Mouse (Mus musculus) lung, embryonic 16.5 days (tissue): ENCODE measurements around the gene Mllt6. TPM values are rescaled to one million over a fixed set of nuclear protein-coding genes. Genes with fewer than 3 reads are reported as not detected.

Experiments used
- ATAC-seq: fragments of 200-750 bp; cut with Nextera tagmentation; 2 replicates; pipeline ENCODE4 v1.8.0; 2017; ENCODE audit warnings: low read depth, mild to moderate bottlenecking, moderate library complexity
- H3K27ac ChIP-seq: fragments of 300-500 bp; sonication (generic); 2 replicates; pipeline ENCODE4 v1.5.1; 2014; ENCODE audit warnings: mild to moderate bottlenecking, control low read depth, low read length
- H3K27me3 ChIP-seq: fragments of 300-500 bp; sonication (generic); 2 replicates; pipeline ENCODE4 v1.6.1; 2014; ENCODE audit warnings: low read depth, low read length, mixed read lengths; ENCODE audit not compliant: control insufficient read depth, insufficient read depth
- H3K36me3 ChIP-seq: fragments of 300-500 bp; sonication (generic); 2 replicates; pipeline ENCODE4 v1.6.1; 2014; ENCODE audit warnings: low read length; ENCODE audit not compliant: control insufficient read depth, insufficient read depth
- H3K4me1 ChIP-seq: fragments of 300-500 bp; sonication (generic); replicated peaks from 2 replicates; pipeline ENCODE4 v1.6.1; 2014; ENCODE audit warnings: low read length, mixed read lengths; ENCODE audit not compliant: control insufficient read depth, insufficient read depth
- H3K4me2 ChIP-seq: fragments of 300-500 bp; sonication (generic); 2 replicates; pipeline ENCODE4 v1.6.1; 2014; ENCODE audit warnings: low read depth, low read length, control low read depth
- H3K4me3 ChIP-seq: fragments of 300-500 bp; sonication (generic); 2 replicates; pipeline ENCODE4 v1.5.1; 2014; ENCODE audit warnings: mild to moderate bottlenecking, low read length, control low read depth
- H3K9ac ChIP-seq: fragments of 300-500 bp; sonication (generic); 2 replicates; pipeline ENCODE4 v1.6.1; 2014; ENCODE audit warnings: low read length, control low read depth
- H3K9me3 ChIP-seq: fragments of 300-500 bp; sonication (generic); 2 replicates; pipeline ENCODE4 v1.6.1; 2016; ENCODE audit warnings: low read length; ENCODE audit not compliant: control insufficient read depth
- WGBS: fragments of 180-500 bp; shearing (Covaris S2); extraction: QIAGEN DNeasy Blood & Tissue Kit; methylation state at CpG from one replicate; pipeline ENCODE4 v1.1.7; 2014; 5-methylcytosine and 5-hydroxymethylcytosine counted together
- polyA plus RNA-seq: library from polyadenylated mRNA; unstranded; fragments of >200 nt; fragmentation: Nextera tagmentation; extraction: Ambion mirVana; gene quantifications from 2 replicates; pipeline ENCODE4 v1.2.1, GENCODE M21; 2015

Gene Mllt6
- polyA plus RNA-seq, 1 experiment from 2014 or later: 3.4 TPM

DNA sequence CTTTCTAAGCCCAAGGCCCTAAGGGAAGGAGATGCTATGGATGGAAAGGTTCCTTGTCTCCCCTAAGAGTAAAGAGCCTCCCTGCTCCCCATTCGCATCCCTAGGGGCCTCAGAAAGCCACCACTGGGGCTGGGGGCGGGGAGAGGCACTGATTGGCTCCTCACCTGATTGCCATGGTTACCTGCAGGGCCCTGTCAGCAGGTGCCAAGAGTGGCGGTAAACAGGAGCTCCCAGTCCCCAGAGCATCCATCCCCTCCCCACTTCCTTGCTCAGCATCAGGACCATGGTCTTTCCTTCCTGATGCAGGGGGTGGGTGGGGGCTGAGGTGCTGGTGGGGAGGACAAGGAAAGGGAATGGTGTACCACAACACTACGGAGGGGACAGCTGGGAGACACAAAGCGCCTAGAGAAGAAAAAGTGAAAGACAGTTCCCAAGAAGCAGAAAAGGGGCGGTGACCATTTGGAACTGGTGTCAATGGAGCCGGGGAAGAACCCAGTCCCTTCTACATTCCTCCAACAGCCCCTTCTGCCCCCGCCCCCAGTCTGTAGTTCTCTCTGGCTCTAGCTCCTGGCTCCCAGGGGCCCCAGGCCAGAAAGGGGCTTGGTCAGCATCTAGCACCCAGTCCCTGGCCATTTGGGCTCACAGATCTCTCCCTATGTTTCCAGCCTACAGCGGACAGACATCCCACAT, 32.6 kb downstream of the Mllt6 start:
- H3K4me2 ChIP-seq: peak overlapping the region; percentile 45
- no peak for ATAC-seq
- H3K4me3 ChIP-seq: 0 out of 2 replicates have a peak overlapping the region, but pooled peaks have one; percentile 3
- no peaks in the 10 kb centered on the region for H3K27me3 ChIP-seq
- H3K36me3 ChIP-seq: peaks cover 19% of the 10 kb centered on the region
- H3K9me3 ChIP-seq: no peaks in the 10 kb centered on the region
- 42% methylated on average over 9 of the region's 9 CpGs for WGBS
- peak overlapping the region; percentile 90 for H3K27ac ChIP-seq
- H3K9ac ChIP-seq: no peak overlapping the region
- peaks cover 49% of the 10 kb centered on the region for H3K4me1 ChIP-seq

DNA sequence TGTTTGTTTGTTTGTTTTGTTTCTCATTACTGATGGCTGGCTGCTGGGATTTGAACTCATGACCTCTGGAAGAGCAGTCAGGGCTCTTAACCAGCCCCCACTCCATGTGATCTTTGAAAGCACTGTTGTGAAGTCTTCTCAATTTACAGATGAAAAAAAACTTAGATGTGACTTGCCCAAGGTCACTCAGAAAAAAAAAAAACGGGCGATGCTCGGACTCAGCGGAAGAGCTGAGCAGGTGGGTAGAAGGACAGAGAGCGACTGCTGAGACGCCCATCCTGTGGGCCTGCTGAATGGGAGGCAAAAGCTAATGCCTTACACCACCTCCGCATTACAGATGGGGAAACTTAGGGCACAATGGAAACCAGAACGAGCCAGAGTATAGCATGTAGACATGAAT, 33.5 kb downstream of the Mllt6 start:
- H3K36me3 ChIP-seq: peaks cover 11% of the 10 kb centered on the region
- H3K4me1 ChIP-seq: peaks cover 57% of the 10 kb centered on the region
- H3K27ac ChIP-seq: no peak overlapping the region
- no peak overlapping the region for H3K9ac ChIP-seq
- WGBS: 67% methylated on average over 8 of the region's 8 CpGs
- H3K9me3 ChIP-seq: no peaks in the 10 kb centered on the region
- no peaks in the 10 kb centered on the region for H3K27me3 ChIP-seq
- no peak for ATAC-seq
- H3K4me3 ChIP-seq: no peak overlapping the region
- no peak overlapping the region for H3K4me2 ChIP-seq

DNA sequence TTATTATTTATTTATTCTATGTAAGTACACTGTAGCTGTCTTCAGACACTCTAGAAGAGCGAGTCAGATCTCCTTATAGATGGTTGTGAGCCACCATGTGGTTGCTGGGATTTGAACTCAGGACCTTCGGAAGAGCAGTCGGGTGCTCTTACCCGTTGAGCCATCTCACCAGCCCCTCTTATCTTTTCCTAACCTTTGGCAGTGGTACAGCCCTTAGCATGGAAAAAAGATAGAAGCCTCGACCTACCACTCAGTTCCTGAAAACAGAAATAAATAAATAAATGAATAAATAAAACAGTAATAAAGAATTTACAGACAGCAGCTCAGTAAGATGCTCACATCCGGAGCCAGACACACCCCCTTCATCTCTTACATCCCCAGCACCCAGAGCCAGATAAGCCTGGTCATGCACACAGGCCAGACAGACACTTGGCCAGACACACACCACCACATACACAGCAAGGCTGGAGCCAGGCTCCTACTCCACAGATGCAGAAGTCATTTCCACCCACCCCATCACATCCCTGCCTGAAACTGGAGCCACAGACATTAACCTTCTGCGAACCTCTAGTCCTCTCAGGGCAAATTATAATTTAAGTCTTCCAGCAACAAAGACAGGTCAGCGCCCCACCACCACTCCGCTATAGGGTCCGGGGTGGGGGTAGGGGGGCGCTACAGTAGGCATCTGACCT, 34.1 kb downstream of the Mllt6 start:
- H3K4me3 ChIP-seq: peak overlapping the region; percentile 66
- peak overlapping the region; percentile 100 for H3K27ac ChIP-seq
- ATAC-seq: no peak
- H3K4me1 ChIP-seq: peaks cover 62% of the 10 kb centered on the region
- H3K27me3 ChIP-seq: no peaks in the 10 kb centered on the region
- peaks cover 7% of the 10 kb centered on the region for H3K36me3 ChIP-seq
- 33% methylated on average over 11 of the region's 11 CpGs for WGBS
- H3K9ac ChIP-seq: peak overlapping the region; percentile 86
- peak overlapping the region; percentile 90 for H3K4me2 ChIP-seq
- H3K9me3 ChIP-seq: no peaks in the 10 kb centered on the region

DNA sequence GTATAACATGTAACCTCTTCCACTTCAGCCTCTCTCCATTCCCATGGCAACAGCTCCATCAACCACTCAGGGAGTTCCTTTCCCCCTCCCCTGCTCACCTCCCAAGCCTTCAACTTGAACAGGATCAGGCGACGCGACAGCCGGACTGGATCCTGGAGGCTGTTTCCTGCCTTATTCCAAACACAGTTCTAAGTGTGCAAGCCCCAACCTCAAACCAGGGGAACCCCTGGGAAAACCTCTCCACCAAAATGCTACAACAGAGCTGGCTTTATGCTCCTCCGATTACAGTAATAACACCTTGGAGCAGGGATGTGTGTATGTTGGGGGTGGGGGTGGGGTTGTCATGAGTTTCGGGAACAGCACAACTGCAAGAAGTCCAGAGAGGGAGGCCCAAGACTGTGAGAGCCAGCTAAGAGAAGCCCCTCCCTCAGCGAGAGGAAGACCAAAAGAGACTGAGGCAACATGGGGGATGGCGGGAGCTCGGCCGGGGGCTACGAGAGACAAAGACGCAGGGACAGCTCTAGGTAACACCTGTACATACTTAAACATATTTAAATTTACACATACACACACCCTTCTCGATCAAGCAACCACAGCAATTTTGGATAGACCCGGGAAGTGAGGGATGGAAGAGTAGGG, 34.8 kb downstream of the Mllt6 start:
- H3K4me2 ChIP-seq: peak overlapping the region; percentile 90
- peaks cover 62% of the 10 kb centered on the region for H3K4me1 ChIP-seq
- no peaks in the 10 kb centered on the region for H3K27me3 ChIP-seq
- H3K4me3 ChIP-seq: peak overlapping the region; percentile 66
- H3K27ac ChIP-seq: peak overlapping the region; percentile 100
- H3K9ac ChIP-seq: peak overlapping the region; percentile 86
- H3K36me3 ChIP-seq: peaks cover 2% of the 10 kb centered on the region; the same call in 1 of the 2 replicates
- no peaks in the 10 kb centered on the region for H3K9me3 ChIP-seq
- WGBS: 3% methylated on average over 14 of the region's 14 CpGs
- no peak for ATAC-seq

DNA sequence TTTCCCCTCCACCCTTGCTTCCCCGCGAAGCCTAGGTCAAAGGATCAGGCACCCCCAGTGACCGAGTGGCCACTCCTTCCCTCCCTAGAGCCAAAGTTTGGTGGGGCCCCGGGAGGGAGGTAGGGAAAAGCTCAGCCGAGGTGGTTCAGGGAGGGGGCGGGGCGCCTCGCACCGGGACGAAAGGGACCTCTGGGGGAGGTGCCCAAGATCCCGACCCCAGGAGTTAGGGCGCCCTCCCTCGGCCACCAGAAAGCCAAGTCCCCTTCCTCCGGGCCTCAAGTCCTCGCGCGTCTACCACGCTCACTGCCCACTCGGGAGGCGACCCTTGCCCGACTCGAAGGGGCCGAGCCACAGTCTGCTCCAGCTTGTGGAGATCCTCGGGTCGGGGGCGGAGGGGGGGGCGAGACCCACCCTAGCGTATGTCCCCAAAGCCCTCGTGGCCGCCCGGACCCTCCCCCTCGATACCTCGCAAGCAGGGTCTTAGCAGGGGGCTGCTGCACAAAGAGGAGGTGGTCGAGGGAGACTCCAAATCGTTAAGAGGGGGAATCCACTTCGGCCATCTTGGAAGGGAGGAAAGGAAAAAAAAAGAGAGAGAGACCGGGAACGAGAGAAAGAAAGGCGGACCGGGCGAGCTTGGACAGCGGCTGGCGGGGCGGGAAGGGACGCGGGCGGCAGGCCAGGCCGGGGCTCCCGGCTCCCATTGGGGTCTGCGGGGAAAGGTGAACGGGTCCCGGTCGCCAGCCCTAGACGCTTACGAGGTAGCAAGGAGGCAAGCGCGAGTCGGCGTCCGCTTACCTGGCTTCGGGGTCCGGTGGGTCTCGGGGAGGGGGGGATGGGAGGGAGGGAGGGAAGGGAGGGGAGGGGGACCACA, 35.8 kb downstream of the Mllt6 start:
- H3K27me3 ChIP-seq: no peaks in the 10 kb centered on the region
- H3K9me3 ChIP-seq: no peaks in the 10 kb centered on the region
- no peaks in the 10 kb centered on the region for H3K36me3 ChIP-seq
- peaks cover 56% of the 10 kb centered on the region for H3K4me1 ChIP-seq
- ATAC-seq: peak; percentile 2
- peak overlapping the region; percentile 90 for H3K4me2 ChIP-seq
- WGBS: under 1% methylated on average over 62 of the region's 63 CpGs
- H3K4me3 ChIP-seq: peak overlapping the region; percentile 66
- H3K27ac ChIP-seq: peak overlapping the region; percentile 100
- H3K9ac ChIP-seq: peak overlapping the region; percentile 86

DNA sequence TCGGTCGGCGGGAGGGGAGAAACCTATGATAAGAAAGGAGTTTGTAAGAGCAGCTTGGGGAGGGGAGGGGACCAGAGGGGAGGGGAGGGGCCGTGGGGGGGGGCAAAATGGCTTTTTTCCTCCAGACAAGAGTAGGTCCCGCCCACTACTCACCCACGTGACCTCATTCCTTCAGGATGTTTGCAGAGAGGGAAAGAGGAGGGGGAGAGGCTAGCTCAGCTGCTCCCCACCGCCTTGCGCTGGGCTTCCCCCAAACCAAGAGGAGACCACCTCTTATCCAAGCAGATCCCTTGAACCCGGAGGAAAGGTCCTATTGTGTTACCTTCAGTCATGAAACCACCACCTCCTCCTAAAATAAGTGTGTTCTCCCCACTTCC, 36.4 kb downstream of the Mllt6 start:
- H3K4me2 ChIP-seq: peak overlapping the region; percentile 90
- ATAC-seq: peak; percentile 64
- no peaks in the 10 kb centered on the region for H3K9me3 ChIP-seq
- H3K27ac ChIP-seq: peak overlapping the region; percentile 100
- H3K9ac ChIP-seq: peak overlapping the region; percentile 88
- H3K36me3 ChIP-seq: no peaks in the 10 kb centered on the region
- 0% methylated on average over 6 of the region's 9 CpGs for WGBS
- peak overlapping the region; percentile 66 for H3K4me3 ChIP-seq
- H3K27me3 ChIP-seq: no peaks in the 10 kb centered on the region
- peaks cover 57% of the 10 kb centered on the region for H3K4me1 ChIP-seq

DNA sequence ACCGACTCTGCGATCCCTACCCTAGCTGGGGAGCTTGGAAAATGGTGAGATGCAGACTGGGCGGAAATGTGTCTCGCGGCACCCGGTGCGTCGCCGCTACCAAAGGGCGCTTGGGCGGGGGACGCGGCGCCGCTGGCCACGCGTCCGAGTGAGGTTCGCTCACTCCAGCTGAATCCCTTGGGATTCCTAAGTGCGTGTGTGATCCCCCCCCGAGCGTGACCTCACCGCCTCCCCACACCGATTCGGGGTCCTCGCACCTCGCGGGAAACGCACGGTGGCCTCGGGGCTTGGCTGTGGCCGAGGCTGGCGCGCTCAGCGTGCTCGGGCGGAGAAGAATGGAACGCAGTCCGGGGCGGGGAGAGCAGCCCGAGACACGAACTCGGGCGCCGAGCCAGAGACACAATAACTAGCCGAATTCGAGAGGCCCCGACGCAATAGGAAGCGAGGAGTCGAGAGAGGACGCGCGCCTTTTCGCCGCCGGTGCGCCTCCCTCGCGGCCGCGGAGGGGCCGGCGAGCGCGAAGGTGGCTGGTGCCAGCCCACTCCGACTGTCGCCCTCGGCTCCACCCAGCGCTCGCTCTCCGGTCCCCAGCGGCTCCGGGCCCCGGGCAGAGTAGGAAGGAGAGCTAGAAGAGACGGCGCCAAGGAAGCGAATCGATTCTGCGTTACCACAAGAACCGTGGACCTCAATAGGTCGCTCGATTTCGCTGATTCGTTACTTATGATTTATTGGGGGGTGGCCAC, 37.0 kb downstream of the Mllt6 start, which contains the start of gene Pcgf2:
TSS of gene Pcgf2 (minus strand) at position 495 of the 743 bp plus-strand sequence.
- WGBS: under 1% methylated on average over 85 of the region's 85 CpGs
- peak; percentile 32 for ATAC-seq
- peak within 1 kb of the TSS; percentile 88 for H3K9ac ChIP-seq

More for the DNA sequence above, 37.0 kb downstream of the Mllt6 start, which contains the start of gene Pcgf2:
- peaks cover 53% of the 10 kb centered on the region for H3K4me1 ChIP-seq
- H3K27ac ChIP-seq: peak within 1 kb of the TSS; percentile 100
- H3K27me3 ChIP-seq: no peaks in the 10 kb centered on the region
- no peaks in the 10 kb centered on the region for H3K9me3 ChIP-seq
- peak within 1 kb of the TSS; percentile 90 for H3K4me2 ChIP-seq
- H3K4me3 ChIP-seq: peak within 1 kb of the TSS; percentile 66
- no peaks in the 10 kb centered on the region for H3K36me3 ChIP-seq
